Mouse (Mus musculus): ENCODE results near the gene Tbc1d17. TPM values are rescaled to one million over a fixed set of nuclear protein-coding genes. Genes with fewer than 3 reads are reported as not detected.

Gene Tbc1d17
- polyA plus RNA-seq, 1 experiment = 94.6 TPM

DNA sequence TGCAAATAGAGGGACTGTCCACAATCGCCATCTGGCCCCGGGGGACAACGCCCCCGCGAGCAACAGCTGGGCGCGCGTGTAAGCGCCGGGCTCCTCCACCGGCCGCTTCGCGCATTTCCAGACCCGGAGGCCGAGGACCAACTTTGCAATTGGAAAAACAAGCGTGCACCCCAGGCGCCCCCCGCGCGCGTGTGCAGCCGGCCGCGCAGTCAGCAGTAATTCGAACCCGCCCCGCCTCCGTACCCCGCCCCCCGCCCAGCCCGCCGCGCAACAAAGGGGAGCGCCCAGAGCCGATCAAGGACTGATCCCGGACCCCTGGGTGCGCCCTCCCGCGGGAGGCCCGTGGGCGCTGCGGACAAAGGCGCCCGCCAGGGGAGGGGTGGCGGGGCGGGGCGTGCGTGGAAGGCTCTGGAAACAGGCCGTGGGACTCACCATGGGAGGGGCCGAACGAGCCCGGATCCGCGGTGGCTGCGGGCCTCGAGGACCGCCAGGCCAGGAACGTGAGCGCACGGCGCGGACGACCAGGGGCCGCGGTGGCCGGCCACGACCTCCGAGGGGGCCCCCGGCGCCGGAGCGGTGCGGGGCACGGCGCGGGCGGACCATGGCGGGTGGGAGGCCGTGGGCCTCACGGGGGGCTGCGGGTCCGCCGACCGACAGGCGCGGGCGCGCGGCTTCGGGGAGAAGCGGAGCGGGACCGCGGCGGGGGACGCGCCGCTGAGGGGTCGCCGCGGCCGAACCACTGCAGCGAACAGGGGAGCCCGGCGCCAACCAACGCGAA, 20.2 kb upstream of the Tbc1d17 start:
- no peak for DNase-seq (ENCODE audit: low read depth)

DNA sequence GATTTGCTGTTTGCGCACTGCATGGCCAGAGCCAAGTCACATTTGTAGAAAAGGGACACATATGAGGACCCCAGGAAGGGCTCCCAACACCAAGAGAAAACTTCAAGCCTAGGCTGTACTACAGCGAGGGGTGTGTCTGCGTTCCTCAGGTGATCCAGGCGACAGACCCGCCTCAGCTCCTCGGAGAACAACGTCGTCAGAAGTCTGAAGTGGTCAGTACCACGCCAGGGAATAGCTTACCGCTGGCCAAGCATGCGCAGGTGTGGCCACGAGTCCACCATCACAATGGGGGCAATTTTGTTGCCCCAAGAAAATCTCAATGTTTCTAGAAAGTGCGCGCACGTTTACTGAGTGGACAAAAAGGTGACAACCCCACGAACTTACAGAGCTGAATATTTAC, 19.6 kb upstream of the Tbc1d17 start:
- no peak for DNase-seq (ENCODE audit: low read depth)

DNA sequence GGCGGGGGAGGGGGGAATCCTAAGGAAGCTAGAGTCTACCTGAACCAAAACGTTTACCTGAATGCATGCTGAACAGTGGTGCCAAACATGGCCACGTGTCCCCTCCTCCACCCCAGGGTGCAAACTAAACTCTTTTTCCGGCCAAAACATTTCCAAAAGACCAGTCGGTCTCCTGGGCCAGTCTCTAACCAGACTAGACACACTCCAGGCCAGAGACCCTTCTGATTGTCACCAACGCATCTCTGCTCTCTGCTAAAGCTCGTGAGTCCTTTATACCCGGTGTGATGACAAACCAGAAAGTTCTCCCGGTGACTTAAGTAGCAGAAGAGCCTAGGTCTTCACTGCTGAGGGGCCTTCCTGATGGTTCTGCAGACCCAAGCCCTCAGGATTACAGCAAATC, 18.9 kb upstream of the Tbc1d17 start:
- DNase-seq (ENCODE audit: low read depth) = no peak

DNA sequence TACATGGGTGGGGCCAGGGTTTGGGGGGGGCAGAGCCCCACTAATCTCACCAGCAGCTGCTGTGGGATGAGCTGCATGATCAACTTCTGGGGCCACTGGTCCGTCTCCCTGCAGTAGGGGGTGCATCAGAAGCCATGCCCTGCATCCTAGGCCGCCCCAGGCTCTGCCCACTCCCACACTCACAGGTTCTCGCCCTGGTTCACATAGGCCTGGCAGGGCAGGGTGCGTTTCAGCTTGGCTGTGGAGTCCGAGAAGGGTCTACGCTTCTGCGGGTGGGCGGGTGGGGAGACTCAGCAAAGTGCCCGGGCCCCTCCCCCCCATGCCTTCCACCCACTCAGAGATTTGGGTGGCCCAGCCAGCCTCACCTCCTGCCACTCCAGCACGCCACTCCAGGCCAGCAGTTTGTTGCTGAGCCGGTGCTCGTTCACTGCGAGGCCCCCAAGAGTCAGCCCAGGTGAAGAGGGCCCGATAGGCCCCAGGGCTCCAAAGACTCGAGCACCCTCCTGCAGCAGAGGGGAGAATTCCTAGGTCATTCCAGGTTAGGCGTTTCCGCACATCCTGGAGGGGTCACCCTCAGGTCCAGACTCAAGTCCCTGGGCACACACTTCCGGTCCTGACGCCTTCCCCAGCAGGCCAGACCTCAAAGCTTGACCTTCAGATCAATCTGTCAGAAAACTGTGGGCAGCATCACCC, 18.3 kb upstream of the Tbc1d17 start:
- no peak for DNase-seq (ENCODE audit: low read depth)

DNA sequence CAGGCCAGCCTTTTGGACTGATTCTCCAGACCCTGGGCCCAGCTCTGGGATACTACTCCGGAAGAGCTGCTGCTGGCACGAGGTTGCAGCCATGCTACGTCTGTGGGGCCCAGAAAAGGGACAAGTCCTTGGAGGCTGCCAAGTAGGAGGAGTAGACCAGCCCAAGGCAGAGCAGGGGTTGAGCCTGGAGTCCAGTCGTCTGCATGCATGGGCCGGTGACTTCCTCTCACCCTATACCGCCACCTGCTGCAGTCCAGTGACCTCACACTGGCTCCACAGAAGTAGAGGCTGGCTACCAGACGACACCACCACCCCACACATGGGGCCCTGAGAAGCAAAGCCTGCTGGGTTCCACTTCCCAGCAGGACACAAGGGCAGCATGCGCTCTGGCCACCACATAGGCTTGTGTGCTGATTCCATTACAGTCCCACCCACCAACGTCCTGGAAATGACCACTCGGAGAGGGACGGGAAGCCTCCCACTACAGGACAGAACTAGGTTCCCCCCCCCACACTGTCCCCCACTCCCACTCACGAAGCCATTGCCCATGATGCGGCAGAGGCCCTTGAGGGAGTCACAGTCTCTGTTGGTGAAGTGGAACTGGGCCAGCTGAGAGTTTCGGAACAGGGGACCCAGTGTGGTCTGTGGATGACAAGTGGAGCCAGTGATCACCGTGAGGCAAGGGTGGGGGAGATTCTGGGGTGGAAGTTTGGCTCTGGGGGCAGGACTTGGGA, 17.6 kb upstream of the Tbc1d17 start:
- DNase-seq (ENCODE audit: low read depth) = no peak

DNA sequence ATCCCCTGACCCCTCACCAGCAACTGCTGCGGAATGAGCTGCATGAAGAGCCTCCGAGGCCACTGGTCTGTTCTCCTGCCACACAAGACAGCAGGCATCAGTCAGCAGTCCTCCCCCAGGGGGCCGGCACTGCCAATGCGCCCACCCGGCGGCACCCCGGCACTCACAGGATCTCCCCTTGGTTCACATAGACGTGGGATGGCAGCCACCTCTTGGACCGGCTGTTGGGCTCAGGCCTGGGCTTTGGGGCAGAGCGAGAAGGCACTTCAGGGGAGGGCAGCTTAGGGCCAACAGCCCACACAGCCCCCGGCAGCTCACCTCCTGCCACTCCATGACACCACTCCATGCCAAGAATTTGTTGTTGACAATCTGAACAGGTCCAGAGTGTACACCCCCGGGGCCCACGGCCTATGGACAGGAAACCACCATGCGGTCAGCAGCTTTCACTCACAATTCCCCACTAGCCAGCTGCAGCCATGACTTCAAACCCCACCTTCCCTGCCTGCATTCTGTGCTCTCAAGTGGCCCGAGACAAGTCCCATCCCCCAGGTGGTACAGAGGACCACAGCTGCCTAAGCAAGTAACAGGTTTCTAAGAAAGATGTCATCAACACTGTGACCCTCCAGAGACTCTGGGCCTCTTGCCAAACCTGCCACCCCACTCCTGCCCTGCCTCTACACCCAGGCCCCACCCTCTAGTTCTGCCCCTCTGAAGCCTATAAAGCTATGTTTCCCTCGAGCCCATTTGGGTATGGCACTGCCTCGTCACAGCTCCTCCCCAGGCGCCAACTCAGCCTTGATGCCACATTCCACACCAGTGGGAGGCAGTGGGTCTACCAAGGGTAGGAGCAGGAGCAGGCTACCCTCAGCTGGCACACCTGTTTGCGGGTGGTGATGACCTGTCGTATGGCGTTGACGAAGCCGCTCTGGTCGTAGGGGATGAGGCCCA, 16.0 kb upstream of the Tbc1d17 start:
- DNase-seq (ENCODE audit: low read depth) = no peak

DNA sequence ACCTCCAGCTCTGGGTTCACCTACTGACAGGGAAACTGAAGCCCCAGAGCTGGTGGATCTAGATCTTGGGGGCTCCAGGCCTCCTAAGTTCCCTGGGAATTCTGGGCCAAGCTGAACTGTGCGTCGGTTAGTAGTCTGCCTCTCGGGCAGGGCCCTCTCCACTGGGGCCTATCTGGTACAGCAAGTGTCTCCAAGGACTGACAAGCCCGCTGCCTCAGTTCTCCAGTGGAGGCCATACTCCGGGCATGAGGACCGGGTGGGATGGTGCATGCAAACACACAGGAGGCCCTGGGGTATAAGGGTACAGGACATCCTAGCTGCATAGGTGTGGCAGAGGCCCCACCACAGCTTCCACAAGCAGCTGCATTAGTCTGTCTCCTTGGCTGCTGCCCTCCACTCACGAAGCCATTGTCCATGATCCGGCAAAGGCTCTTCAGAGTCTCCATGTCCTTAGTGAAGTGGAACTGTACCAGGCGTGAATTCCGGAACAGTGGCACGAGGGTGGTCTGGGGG, 15.2 kb upstream of the Tbc1d17 start:
- DNase-seq (ENCODE audit: low read depth) = no peak

DNA sequence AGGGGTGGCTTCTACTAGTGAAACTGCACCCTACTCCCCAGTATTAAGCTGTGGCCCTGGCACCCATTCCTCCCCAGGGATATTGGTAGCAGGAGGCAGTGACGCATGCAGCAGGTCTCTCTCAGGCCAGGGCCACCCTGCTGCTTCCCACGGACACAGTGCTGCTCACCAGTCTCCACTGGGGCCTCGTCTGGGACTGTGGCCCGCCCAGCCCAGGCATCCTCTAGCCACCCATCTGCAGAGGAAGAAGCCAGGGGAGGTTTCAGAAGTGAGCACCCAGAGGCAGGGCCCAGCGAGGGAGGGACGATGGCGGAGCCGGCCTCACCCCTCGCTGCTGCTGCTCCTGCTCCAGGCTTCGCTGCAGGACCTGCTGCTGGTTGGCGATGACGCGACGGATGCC, 14.3 kb upstream of the Tbc1d17 start:
- DNase-seq (ENCODE audit: low read depth) = no peak

DNA sequence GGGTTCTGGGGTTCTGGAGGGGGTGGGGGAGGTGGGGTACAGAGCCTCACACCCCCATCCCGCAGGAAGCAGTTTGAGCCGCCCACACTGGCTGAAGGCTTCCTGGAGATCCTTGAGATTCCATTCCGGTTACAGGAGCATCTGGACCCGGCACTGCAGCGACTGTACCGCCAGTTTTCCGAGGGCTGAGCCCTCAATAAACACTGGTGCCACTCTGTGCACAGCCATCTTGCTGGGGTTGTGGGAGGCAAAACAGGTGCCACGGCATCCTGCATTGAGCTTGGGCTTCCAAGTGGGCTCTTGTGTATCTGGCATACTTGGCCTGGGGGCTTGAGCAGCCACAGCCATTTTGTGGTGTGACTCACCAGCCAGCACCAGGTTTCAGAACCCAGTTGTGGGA, 13.6 kb upstream of the Tbc1d17 start:
- DNase-seq (ENCODE audit: low read depth) = no peak

DNA sequence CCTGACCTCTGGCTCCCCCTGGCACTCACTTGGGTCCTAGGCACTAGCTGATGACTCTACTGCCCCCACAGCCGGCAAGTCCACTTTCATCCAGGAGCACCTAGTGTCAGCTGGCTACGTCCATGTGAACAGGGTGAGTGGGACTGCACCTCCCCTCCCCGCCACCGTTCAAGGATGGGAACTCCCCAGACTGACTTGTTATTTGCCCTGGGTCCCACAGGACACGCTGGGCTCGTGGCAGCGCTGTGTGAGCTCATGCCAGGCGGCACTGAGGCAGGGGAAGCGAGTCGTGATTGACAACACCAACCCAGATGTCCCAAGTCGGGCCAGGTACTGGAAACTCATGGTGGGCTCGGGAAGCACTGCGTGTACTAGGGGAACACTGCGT, 12.5 kb upstream of the Tbc1d17 start:
- DNase-seq (ENCODE audit: low read depth) = no peak

DNA sequence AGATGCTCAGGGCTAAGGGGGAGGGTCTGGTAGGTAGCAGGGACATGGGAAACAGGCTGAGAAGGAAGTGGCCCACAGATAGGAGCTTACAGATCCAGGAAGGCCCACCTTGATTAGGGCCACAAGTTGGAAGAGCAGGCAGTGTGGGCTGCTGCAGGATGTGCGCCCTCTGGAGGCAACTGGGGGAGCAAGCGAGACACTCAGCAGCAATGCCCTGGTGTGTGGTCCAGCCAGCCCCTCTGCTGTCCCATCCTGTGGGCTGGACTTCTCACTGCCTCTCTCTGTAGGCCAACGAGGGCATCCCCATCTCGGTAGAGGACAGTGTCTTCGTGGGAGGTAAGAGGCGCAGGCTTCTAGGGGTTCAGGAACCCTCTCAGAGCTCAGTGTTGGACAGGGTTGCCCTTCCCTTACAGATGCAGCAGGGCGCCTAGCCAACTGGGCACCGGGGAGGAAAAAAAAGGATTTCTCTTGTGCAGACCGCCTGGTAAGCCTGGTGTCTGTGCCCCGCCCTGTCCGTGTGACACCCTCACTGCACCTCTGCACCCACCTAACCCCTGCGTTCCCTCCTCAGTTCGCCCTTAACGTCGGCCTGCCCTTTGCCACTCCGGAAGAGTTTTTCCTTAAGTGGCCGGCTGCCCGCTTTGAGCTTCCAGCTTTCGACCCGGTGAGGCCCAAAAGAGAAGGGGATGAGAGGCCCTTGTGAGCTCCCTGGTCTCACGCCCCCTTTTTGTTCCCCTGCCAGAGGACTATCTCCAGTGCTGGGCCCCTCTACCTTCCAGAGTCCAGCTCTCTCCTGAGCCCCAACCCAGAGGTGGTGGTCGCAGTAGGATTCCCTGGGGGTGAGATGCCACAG, 11.9 kb upstream of the Tbc1d17 start:
- DNase-seq (ENCODE audit: low read depth) = no peak

DNA sequence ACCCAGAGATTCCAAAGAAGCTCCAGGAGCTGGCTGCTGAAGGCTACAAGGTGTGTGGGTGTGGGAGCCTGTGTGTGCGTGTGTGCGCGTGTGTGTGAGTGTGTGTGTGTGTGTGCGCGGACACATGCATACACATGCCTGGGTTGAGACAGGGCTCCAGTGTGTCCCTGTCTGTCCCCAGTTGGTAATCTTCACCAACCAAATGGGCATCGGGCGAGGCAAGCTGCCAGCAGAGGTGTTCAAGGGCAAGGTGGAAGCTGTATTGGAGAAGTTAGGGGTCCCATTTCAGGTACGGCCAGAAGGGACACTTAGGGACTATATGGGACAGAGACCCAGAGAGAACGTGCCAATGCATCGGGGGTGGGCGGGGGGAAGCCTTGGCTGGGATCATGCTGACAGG, 11.0 kb upstream of the Tbc1d17 start:
- no peak for DNase-seq (ENCODE audit: low read depth)

DNA sequence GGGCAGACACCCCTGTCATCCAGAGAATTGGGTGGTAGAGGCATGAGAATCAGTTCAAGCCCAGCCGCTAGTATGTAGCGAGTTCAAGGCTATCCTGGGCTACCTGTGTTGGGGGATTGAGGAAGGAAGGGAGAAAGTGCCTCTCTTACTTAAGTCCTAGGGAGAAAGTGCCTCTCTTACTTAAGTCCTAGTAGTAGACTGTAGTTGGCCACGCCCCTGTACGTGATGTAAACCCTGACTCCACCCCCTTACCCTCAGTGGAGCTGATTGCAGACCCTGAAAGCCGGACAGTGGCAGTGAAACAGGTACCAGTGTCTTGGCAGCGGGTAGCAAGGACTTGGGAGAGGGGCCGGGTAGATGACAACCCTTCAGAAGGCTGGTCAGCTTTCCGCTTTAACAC, 9.0 kb upstream of the Tbc1d17 start:
- DNase-seq (ENCODE audit: low read depth) = no peak

DNA sequence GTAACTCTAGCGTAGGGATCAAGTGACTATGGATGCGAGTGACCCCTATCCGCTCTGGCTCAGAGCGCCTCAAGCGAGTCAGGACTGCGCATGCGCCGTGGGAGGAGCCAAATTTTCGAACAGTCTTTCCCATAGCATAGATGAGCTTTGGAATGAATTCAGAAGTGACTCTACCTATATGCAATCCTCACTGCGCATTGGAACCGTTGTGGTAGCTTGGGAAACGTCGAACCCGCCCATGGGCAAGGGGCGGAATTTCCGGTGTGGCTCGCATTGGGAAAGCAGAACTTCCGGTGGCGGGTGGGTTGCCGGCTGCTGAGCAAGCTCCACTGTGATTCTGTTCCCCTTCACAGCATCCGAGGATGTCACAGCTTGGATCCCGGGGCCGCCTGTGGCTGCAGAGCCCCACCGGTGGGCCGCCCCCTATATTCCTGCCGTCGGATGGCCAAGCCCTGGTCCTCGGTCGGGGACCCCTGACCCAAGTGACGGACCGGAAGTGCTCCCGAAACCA, 8.2 kb upstream of the Tbc1d17 start, which contains the start of gene Pnkp:
Pnkp (plus strand) TSS at position 98 of the 511 bp plus-strand sequence.
- peak; percentile 63 for DNase-seq (ENCODE audit: low read depth)

DNA sequence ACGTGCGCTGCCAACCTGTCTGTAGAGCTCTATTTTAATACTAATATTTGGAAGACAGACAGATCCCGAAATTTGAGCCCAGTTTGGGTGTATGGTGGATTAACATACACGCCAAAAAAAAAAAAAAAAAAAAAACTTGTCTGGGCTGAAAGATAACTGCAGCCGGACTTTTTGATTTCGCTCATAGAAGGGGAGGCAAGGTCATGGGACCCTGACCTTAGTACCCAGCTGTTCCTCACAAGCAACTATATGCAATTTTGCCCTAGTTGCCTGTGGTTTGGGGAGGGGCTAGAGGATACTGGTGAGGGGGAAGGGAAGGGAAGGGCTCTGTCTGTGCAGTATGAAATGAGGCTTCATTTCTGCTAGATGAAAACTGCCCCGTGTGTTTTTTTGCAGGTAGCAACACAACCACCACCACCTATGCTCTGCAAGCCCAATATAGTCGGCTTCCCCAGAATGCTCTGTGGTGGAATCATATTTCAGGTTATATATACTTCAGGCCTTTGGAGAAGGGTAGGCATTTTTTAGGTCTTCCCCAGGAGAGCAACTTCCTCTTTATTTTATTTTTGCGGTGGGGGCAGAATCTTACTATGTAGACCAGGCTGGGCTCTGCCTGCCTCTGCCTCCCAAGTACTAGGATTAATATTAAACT, 7.5 kb upstream of the Tbc1d17 start:
- no peak for DNase-seq (ENCODE audit: low read depth)

DNA sequence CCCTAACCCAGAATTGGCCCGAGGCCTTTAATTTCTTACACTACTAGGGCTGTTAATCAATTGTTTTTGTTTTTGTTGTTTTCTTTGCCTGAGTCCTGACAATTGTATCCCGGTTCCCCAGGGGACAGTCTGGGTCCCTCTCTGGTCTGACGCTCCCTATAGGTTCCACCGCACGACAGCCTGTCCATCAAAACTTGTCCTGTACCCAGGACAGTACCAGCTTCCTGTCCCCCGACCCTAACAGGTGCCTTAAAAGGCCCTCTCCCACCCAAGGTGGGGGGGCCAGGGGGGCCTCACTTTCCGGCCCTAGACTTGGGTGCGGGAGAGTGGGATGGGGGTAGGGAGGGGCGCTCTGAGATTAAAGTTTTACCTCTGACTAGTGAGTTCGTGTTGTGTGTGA, 6.2 kb upstream of the Tbc1d17 start:
- DNase-seq (ENCODE audit: low read depth) = no peak

DNA sequence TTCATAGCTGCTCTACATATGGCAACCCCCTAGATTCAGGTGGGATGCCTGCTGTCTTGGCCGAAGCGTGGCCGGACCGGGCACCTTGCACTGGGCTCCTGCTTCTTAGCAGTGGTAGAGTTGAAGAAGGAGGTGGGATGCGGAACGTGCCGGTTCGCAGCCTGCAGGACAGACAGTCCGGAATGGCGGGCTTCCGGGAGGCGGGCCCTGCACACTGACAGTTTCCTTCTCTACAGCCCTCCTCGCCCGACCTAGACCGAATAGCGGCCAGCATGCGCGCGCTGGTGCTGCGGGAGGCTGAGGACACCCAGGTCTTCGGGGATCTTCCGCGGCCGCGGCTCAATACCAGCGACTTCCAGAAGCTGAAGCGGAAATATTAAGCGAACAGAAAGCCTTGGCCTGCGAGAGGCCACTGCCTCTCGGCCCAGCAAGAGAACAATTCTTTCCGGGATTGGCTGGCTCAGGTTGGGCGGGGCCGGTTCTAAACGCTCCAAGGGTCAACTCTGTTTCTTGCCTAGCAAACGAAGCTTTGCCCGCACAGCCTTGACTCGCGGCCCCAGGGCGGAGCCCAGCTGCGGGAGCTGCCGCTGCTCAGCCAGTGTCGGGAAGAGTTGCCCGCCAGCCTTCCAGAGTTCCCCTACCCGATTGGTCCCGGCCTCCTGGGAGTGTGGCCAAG, 5.6 kb upstream of the Tbc1d17 start:
- no peak for DNase-seq (ENCODE audit: low read depth)

DNA sequence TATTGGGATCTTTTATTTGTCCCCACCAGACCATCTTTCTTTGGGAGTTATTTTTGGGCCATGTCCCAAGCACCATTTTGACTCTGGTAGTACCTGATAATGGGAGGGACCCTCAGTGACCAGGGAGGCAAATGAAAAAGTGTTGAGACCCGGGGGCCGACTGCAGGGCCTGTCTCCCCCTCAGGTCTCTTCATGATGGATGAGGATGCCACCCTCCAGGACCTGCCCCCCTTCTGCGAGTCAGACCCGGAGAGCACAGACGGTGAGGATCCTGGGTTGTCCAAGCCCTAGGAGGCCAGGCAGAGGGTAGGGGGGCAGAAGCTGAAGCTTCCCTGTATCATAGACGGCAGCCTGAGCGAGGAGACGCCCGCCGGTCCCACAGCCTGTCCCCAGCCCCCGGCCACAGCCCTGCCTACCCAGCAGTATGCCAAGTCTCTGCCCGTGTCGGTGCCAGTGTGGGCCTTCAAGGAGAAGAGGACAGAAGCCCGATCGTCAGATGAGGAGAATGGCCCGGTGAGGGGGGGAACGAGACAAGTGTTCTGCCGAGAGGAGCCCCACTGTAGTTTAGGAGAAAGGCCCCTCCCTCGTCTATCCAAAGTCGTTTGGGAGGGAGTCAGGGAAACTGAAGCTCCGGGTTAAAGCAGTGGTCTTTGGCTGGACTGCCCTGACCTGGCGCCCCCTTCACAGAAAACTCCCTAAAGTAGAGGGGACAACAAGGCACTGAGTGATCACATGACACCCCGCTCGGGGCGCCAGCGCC, 4.9 kb upstream of the Tbc1d17 start:
- no peak for DNase-seq (ENCODE audit: low read depth)
